Mouse (Mus musculus): Measurements from ENCODE around the gene Mrpl58.
"Not testable (repeated sequence)": the region's sequence is repeated elsewhere in the genome, so short reads cannot be mapped to it uniquely, and the experiment has no call there.

The Mrpl58 gene

DNA sequence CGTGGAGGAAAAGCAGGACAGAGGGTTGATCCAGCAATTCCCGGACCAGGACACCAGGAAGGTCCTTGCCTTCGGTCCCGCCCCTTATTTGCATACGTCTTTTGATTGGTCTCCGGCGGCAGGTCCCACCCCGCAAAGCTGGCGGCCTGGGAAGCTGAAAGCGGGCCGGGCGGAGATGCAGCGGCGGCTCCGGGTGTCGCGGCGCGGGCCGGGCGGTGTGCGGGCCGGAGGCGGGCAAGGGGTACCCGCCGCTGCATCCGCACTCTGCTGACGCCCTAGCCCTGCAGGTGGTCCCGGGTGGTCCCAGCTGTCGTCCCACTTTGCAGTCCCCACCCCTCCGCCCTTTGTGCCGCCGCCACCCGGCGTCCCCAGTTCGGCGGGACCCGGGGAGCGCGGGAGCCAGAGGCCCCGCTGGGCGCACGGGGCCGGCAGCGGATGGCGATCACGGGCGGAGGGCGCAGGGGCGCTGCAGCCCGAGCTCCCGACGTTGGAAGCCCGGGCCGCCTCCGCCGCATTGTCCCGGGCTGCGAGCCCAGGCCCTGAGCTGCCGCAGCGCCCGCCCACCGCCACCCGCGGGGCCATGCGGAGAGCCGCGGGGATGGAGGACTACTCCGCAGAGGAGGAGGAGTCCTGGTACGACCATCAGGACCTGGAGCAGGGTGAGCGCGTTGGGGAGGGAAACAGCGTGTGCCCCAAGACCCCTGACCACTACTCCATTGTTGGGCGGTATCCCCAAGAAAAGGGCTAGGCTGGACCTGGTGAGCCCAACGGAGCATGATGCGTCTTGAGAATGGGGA, 21.6 kb upstream of the Mrpl58 start, which contains the start of gene Cdr2l:
Gene Cdr2l, plus strand, starts transcription at position 174 of the 797 bp plus-strand sequence.
- DNase-seq (ENCODE audit: extremely low spot score, low spot score), result peak; percentile 89

GRCm38 (mm10) chr11:115382891-115383290, 20.7 kb upstream of the Mrpl58 start:
- DNase-seq (ENCODE audit: extremely low spot score, low spot score), result no peak

- no peak for DNase-seq (ENCODE audit: extremely low spot score, low spot score)
These were observed 19.7 kb upstream of the Mrpl58 start for GRCm38 (mm10) chr11:115383701-115384474.

DNA sequence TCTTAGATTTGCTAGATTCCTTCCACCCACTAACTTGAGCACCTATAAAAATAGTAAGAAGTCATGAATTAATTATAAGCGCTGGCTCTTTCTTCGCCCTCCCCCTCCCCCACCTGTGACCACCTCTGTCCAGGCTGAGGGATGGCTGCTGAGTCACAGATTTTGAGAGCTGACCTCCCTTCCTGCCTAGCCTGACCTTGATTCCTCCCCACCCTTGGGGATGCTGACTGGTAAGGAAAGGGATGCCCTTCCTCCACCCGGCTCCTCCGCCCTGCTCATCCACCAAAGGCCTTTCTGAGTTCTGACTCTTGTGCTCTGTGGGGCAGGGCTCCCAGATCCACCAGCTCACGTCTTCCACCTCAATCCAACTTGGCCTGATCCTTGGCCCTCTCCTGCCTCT, 19.0 kb upstream of the Mrpl58 start:
- DNase-seq (ENCODE audit: extremely low spot score, low spot score), result no peak

DNA sequence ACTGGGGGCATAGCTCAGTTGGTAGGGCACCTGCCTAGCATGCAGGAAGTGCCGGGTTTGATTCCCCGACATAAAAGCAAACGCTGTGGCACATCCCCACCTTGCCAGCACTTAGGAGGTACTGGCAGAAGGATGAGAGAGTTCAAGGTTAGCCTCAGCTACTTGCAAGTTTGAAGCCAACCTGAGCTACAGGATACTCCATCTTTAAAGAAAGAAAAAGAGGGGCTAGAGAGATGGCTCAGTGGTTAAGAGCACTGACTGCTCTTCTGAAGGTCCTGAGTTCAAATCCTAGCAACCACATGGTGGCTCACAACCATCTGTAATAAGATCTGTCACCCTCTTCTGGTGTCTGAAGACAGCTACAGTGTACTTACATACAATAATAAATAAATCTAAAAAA, 16.7 kb upstream of the Mrpl58 start:
- not testable (repeated sequence) for DNase-seq (ENCODE audit: extremely low spot score, low spot score)

DNA sequence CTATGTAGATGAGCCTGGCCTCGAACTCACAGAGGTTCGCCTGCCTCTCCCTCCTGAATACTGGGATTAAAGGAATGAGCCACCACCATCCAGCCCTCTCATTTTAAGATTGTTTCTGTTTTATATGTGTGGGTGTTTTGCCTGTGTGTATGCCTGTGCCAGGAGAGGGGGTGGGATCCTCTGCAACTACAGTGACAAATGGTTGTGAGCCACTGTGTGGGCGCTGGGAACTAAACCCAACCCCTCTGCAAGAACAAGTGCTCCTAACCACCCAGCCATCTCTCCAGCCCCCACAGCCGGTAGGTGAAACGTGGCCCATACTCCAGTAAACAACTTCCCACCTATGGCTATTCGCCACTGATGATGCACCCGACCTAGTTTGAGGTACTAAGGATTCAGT, 12.2 kb upstream of the Mrpl58 start:
- DNase-seq (ENCODE audit: extremely low spot score, low spot score), result no peak

DNA sequence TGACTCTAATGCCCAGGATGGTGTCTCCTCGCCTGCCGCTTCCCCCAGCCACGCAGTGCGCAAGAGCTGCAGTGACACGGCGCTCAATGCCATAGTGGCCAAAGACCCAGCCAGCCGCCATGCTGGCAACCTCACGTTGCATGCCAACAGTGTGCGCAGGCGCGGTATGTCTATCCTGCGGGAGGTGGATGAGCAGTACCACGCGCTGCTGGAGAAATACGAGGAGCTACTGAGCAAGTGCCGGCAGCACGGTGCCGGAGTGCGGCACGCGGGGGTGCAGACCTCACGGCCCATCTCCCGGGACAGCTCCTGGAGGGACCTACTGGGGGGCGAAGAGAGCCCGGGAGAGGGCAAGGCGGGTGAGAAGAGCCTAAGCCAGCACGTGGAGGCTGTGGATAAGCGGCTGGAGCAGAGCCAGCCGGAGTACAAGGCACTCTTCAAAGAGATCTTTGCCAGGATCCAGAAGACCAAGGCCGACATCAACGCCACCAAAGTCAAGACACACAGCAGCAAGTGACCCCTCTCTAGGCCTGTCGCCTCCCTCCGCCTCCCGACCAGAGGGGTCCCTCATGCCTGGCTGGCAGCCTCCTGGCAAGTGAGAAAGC, 9.7 kb upstream of the Mrpl58 start:
- no peak for DNase-seq (ENCODE audit: extremely low spot score, low spot score)

GRCm38 (mm10) chr11:115398085-115398484, 5.5 kb upstream of the Mrpl58 start:
- DNase-seq (ENCODE audit: extremely low spot score, low spot score), result no peak

GRCm38 (mm10) chr11:115400126-115400525, 3.4 kb upstream of the Mrpl58 start:
- DNase-seq (ENCODE audit: extremely low spot score, low spot score), result no peak

GRCm38 (mm10) chr11:115400630-115401391, 2.7 kb upstream of the Mrpl58 start:
- DNase-seq (ENCODE audit: extremely low spot score, low spot score), result no peak

DNA sequence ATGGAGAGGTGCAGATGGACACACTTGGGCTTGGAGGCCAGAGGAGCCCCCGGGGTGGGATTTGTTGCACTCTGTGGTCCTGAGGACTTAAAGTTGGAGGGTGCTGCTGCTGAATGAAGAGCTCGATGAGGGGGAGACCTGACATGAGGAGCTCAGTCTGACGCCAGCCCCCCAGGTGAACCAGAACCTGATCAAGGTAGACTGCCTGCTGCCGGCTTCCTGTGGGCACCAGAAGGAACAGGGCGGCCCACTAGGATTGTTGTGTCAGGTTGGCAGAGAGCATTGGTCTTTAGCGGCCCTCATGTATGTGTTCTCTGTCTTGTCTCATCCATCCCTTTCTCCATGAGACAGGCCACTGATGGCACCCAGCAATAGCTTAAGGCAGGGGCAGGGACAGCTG, 2.2 kb downstream of the Mrpl58 start:
- no peak for DNase-seq (ENCODE audit: extremely low spot score, low spot score)

- DNase-seq (ENCODE audit: extremely low spot score, low spot score), result no peak
These were observed 3.4 kb downstream of the Mrpl58 start for GRCm38 (mm10) chr11:115406858-115407401.

DNA sequence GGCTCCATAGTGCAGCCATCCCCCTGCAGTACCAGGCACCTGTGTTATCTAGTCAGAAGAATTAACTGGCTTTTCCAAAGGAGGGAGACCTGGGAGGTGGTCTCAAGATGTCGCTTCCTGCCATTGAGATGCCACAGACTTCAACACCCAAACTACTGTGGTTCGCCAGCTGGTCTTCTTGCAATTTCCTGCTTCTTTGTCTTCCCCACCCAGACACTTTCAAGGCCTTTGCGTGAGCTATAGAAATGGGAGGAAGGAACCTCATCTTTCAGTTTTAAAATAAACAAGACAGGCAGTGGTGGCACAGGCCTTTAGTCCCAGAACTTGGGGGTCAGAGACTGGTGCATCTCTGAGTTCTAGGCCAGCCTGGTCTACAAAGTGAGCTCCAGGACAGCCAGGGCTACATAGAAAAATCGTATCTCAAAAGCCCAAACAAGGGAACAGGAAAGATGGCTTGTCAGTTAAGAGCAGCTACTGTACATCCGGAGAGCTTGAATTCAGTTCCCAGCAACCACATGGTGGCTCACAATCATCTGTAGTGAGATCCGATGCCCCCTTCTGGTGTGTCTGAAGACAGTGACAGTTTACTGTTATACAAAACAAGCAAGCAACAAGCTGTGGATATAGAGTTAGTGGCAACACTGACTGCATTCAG, 4.8 kb downstream of the Mrpl58 start:
- no peak for DNase-seq (ENCODE audit: extremely low spot score, low spot score)

GRCm38 (mm10) chr11:115409556-115409955, 6.0 kb downstream of the Mrpl58 start:
- DNase-seq (ENCODE audit: extremely low spot score, low spot score), result no peak

DNA sequence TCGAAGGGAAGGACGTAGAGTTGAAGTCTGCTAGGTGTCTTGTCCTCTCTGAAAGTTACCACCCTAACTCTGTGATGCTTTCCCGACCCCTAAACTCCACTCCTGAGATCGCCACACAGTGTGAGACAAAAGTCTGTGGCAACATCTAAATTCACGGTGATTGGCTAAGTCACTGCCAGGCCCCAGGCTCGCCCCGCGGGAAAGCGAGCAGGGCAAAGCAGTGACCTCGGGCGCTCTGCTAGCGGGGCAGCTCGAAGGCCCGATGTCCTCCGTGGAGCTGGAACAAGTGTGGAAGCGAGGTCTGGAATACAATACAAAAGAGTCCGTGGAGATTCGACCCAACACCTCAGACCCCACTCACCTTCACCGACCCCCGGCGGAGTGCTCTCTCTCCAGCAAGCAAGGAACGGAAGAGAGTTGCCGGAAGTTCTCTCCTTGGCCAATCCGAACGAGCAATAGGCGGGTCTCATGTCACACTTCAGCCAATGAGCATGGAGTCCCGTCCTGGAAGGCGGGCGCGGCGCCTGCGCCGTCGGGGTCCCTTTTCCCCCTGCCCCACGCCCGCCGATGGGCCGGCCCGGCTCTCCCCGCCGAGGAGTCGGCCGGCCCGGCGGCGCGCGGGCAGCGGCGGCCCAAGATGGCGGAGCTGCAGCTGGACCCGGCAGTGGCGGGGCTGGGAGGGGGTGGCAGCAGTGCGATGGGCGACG, 16.1 kb downstream of the Mrpl58 start, which contains the start of the genes Atp5h and Kctd2:
Gene Atp5h, minus strand, starts transcription at position 432 of the 707 bp plus-strand sequence.
Gene Kctd2, plus strand, starts transcription at position 598 of the 707 bp plus-strand sequence.
- peak; percentile 91 for DNase-seq (ENCODE audit: extremely low spot score, low spot score)

DNA sequence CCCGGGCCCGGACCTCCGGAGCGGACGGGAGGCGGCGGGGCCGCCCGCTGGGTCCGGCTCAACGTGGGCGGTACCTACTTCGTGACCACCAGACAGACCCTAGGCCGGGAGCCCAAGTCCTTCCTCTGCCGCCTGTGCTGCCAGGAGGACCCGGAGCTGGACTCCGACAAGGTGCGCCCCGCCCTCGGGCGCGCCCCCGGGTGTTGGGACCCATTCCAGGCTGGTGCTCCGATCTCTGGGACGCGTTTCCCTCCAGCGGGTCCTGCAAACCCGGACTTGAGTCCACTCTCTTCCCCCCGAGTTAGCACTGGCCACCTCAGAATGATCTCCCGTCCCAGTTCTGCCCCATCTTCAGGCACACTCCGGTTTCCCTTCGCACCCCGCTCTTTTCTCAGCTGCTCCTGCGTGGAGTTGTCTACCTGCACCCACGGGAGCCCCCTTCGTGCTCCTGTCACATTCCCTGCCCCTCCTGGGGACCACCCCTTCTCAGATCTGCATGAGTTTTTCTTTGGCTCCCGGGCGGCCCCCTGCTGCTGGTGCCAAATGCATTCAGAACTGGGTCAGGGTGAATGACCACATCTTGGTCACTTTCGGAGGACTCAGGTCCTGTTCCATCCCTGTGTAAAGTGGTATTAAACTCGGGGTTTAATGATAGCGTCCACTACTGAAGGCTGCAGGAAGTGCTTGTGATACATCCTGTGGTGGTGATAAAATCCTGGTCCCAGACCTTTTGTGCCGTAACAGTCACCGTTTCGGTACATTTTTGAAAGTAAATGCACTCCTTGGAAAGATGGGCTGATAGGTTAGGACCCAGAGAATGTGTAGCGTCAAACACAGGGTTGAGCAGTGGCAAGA, 17.0 kb downstream of the Mrpl58 start:
- DNase-seq (ENCODE audit: extremely low spot score, low spot score), result peak; percentile 66

DNA sequence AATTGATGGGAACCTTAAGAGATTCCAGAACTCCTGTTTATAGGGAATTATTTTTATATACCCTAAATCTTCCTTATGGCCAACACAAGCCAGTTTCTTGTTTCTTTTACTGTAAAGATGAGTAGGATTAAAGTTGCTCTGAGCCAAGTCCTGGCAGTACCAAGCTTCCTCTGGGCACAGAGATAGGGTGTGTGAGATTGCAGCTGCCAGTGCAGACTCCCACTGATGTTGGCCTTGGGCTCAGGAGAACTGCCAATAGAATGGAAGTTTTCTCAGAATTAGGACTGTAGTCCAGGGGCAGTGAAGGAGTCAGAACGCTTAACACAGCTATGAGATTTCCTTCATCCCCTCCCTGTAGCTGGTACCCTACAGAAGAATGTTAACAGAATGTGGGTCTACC, 17.8 kb downstream of the Mrpl58 start:
- no peak for DNase-seq (ENCODE audit: extremely low spot score, low spot score)

DNA sequence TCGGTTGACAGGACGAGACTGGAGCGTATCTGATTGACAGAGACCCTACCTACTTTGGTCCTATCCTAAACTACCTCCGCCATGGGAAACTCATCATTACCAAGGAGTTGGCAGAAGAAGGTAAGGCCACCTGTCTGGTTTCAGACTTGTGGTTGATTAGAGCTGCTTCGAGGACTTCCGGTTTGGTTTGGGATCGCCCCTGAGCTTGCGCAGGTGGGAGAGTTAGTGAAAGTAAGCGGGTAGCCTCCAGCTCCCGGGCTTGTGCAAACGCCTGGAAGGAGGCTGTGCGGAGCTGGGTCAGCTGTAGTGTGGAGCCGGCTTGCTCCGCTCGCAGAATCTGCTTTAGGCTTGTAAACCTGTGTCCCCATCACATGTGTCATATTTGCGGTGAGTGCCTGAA, 18.4 kb downstream of the Mrpl58 start:
- no peak for DNase-seq (ENCODE audit: extremely low spot score, low spot score)

DNA sequence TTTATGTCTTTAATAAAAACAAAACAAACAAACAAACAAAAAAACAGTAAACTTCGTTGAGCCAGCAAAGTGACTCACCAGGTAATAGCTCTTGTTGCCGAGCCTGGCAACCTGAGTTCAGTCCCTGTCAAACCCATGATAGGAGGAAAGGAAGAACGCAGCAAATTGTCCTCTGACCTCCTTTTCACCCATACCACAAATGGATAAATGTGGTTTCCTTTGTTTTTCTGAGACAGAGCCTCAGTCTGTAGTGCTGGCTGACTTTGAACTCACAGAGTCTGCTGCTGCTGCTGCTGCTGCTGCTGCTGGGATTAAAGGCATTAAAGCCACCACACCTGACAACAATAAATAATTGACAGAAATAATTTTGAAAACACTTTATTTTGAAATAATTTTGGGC, 19.5 kb downstream of the Mrpl58 start:
- no peak for DNase-seq (ENCODE audit: extremely low spot score, low spot score)

All from neural tube, embryonic 10.5 days (tissue).